Mouse (Mus musculus): Measurements from ENCODE around the gene Tbc1d2.

GRCm38 (mm10) chr4:46684160-46684559, 34.2 kb upstream of the Tbc1d2 start:
- TF ChIP-seq EP300 (IDR thresholded peaks at IDR 0.05; ENCODE audit: low read depth): no peak
- TF ChIP-seq CTCF (IDR thresholded peaks at IDR 0.05; ENCODE audit: low read depth): no peak
